Mouse (Mus musculus) stomach, embryonic 16.5 days (tissue): ENCODE measurements around the gene Cenpt. TPM values are rescaled to one million over a fixed set of nuclear protein-coding genes. Genes with fewer than 3 reads are reported as not detected.
A peak's percentile ranks its signal among the peaks of the same experiment; 100 is the strongest.

Experiments used
- ATAC-seq: fragments of 200-750 bp; cut with Nextera tagmentation; 2 replicates; pipeline ENCODE4 v1.8.0; 2017; ENCODE audit warnings: moderate number of reproducible peaks, moderate TSS enrichment; ENCODE audit not compliant: insufficient read depth, low FRiP score
- H3K27ac ChIP-seq: fragments of 300-500 bp; sonication (generic); 2 replicates; pipeline ENCODE4 v1.5.1; 2014; ENCODE audit warnings: low read length
- H3K27me3 ChIP-seq: fragments of 300-500 bp; sonication (generic); 2 replicates; pipeline ENCODE4 v1.6.1; 2014; ENCODE audit warnings: low read length, control low read depth, mixed read lengths; ENCODE audit not compliant: control insufficient read depth, insufficient read depth
- H3K36me3 ChIP-seq: fragments of 300-500 bp; sonication (generic); 2 replicates; pipeline ENCODE4 v1.6.1; 2014; ENCODE audit warnings: low read length; ENCODE audit not compliant: control insufficient read depth, insufficient read depth
- H3K4me1 ChIP-seq: fragments of 300-500 bp; sonication (generic); 2 replicates; pipeline ENCODE4 v1.6.1; 2014; ENCODE audit warnings: low read length, control low read depth, mixed read lengths; ENCODE audit not compliant: control insufficient read depth, insufficient read depth
- H3K4me2 ChIP-seq: fragments of 300-500 bp; sonication (generic); 2 replicates; pipeline ENCODE4 v1.6.1; 2014; ENCODE audit warnings: low read depth, low read length, mixed read lengths
- H3K4me3 ChIP-seq: fragments of 300-500 bp; sonication (generic); replicated peaks from 2 replicates; pipeline ENCODE4 v1.5.1; 2014; ENCODE audit warnings: mild to moderate bottlenecking, low read length
- H3K9ac ChIP-seq: fragments of 300-500 bp; sonication (generic); 2 replicates; pipeline ENCODE4 v1.6.1; 2014; ENCODE audit warnings: low read length
- H3K9me3 ChIP-seq: fragments of 300-500 bp; sonication (generic); replicated peaks from 2 replicates; pipeline ENCODE4 v1.6.1; 2016; ENCODE audit warnings: low read length, control low read depth; ENCODE audit not compliant: control insufficient read depth
- WGBS: fragments of 180-500 bp; shearing (Covaris S2); extraction: QIAGEN DNeasy Blood & Tissue Kit; methylation state at CpG from one replicate; pipeline ENCODE4 v1.1.7; 2014; 5-methylcytosine and 5-hydroxymethylcytosine counted together
- polyA plus RNA-seq: library from polyadenylated mRNA; unstranded; fragments of >200 nt; fragmentation: Nextera tagmentation; extraction: Ambion mirVana; gene quantifications from 2 replicates; pipeline ENCODE4 v1.2.1, GENCODE M21; 2015

Gene Cenpt
- polyA plus RNA-seq, 1 experiment from 2014 or later: 39.4 TPM

GRCm38 (mm10) chr8:105880754-105881520, 27.9 kb upstream of the Cenpt start, which contains the start of gene Edc4:
Edc4 (plus strand) TSS chr8:105880881.
- H3K27me3 ChIP-seq: no peaks in the 10 kb centered on the region
- ATAC-seq: peak; percentile 89
- peak within 1 kb of the TSS; percentile 87 for H3K4me3 ChIP-seq
- H3K9me3 ChIP-seq: no peaks in the 10 kb centered on the region
- peak within 1 kb of the TSS; percentile 66; the same call in 1 of the 2 replicates for H3K27ac ChIP-seq
- peaks cover 14% of the 10 kb centered on the region for H3K4me1 ChIP-seq
- H3K36me3 ChIP-seq: peaks cover 15% of the 10 kb centered on the region
- H3K9ac ChIP-seq: peak within 1 kb of the TSS; percentile 93
- peak within 1 kb of the TSS; percentile 97 for H3K4me2 ChIP-seq
- WGBS: under 1% methylated on average over 45 of the region's 45 CpGs

GRCm38 (mm10) chr8:105874301-105874700, 21.2 kb upstream of the Cenpt start:
- Histone ChIP-seq H3K4me1 (no peaks in the 10 kb centered on the region), H3K27me3 (no peaks in the 10 kb centered on the region), H3K9ac (no peak overlapping the region), H3K4me2 (no peak overlapping the region), H3K9me3 (no peaks in the 10 kb centered on the region), H3K27ac (no peak overlapping the region), H3K4me3 (no peak overlapping the region), H3K36me3 (peaks cover 19% of the 10 kb centered on the region)
- WGBS: 80% methylated on average over 6 of the region's 6 CpGs
- ATAC-seq: peak; percentile 44; the same call in 1 of the 2 replicates

GRCm38 (mm10) chr8:105866364-105867029, 13.4 kb upstream of the Cenpt start:
- ATAC-seq: no peak
- 80% methylated on average over 6 of the region's 6 CpGs for WGBS
- H3K4me3 ChIP-seq: no peak overlapping the region
- H3K27me3 ChIP-seq: no peaks in the 10 kb centered on the region
- peaks cover 12% of the 10 kb centered on the region for H3K4me1 ChIP-seq
- no peak overlapping the region for H3K4me2 ChIP-seq
- H3K9me3 ChIP-seq: no peaks in the 10 kb centered on the region
- H3K36me3 ChIP-seq: peaks cover 5% of the 10 kb centered on the region; the same call in 1 of the 2 replicates
- no peak overlapping the region for H3K27ac ChIP-seq
- H3K9ac ChIP-seq: no peak overlapping the region

GRCm38 (mm10) chr8:105861951-105862350, 8.9 kb upstream of the Cenpt start:
- H3K27ac ChIP-seq: no peak overlapping the region
- 10% methylated on average over 1 of the region's 1 CpGs for WGBS
- H3K9ac ChIP-seq: peak overlapping the region; percentile 95
- H3K4me3 ChIP-seq: peak overlapping the region; percentile 98
- ATAC-seq: no peak
- H3K27me3 ChIP-seq: no peaks in the 10 kb centered on the region
- H3K36me3 ChIP-seq: 0 out of 2 replicates have a peak, but pooled peaks cover 2% of the 10 kb centered on the region
- peak overlapping the region; percentile 88 for H3K4me2 ChIP-seq
- H3K9me3 ChIP-seq: no peaks in the 10 kb centered on the region
- peaks cover 34% of the 10 kb centered on the region for H3K4me1 ChIP-seq

GRCm38 (mm10) chr8:105860143-105860981, 7.3 kb upstream of the Cenpt start, which contains the start of gene Nutf2:
Nutf2 (plus strand) TSS chr8:105860580.
- Histone ChIP-seq H3K4me3 (peak within 1 kb of the TSS; percentile 98), H3K4me1 (peaks cover 45% of the 10 kb centered on the region), H3K9me3 (no peaks in the 10 kb centered on the region), H3K36me3 (no peaks in the 10 kb centered on the region), H3K27me3 (no peaks in the 10 kb centered on the region), H3K4me2 (peak within 1 kb of the TSS; percentile 88), H3K27ac (peak within 1 kb of the TSS; percentile 93), H3K9ac (peak within 1 kb of the TSS; percentile 95)
- peak; percentile 99 for ATAC-seq
- WGBS: 1% methylated on average over 58 of the region's 59 CpGs

- peaks cover 45% of the 10 kb centered on the region for H3K4me1 ChIP-seq
Measured at GRCm38 (mm10) chr8:105859314-105859713, 6.2 kb upstream of the Cenpt start.

GRCm38 (mm10) chr8:105858495-105858894, 5.4 kb upstream of the Cenpt start:
- no peak overlapping the region for H3K9ac ChIP-seq
- no peak overlapping the region for H3K4me3 ChIP-seq
- H3K4me2 ChIP-seq: no peak overlapping the region
- peak overlapping the region; percentile 93; the same call in 1 of the 2 replicates for H3K27ac ChIP-seq
- no peaks in the 10 kb centered on the region for H3K36me3 ChIP-seq
- H3K9me3 ChIP-seq: no peaks in the 10 kb centered on the region
- H3K27me3 ChIP-seq: no peaks in the 10 kb centered on the region
- WGBS: 82% methylated on average over 5 of the region's 5 CpGs
- ATAC-seq: no peak
- peaks cover 45% of the 10 kb centered on the region for H3K4me1 ChIP-seq

More at GRCm38 (mm10) chr8:105859314-105859713, 6.2 kb upstream of the Cenpt start:
- Histone ChIP-seq H3K27me3 (no peaks in the 10 kb centered on the region), H3K27ac (peak overlapping the region; percentile 93), H3K9me3 (no peaks in the 10 kb centered on the region), H3K9ac (no peak overlapping the region), H3K4me2 (peak overlapping the region; percentile 59), H3K36me3 (no peaks in the 10 kb centered on the region), H3K4me3 (peak overlapping the region; percentile 98; the same call in 1 of the 2 replicates)
- ATAC-seq: no peak
- 45% methylated on average over 5 of the region's 5 CpGs for WGBS

- no peaks in the 10 kb centered on the region for H3K27me3 ChIP-seq
- ATAC-seq: no peak
- no peaks in the 10 kb centered on the region for H3K9me3 ChIP-seq
Measured at GRCm38 (mm10) chr8:105856168-105856835, 3.2 kb upstream of the Cenpt start.

More at GRCm38 (mm10) chr8:105856168-105856835, 3.2 kb upstream of the Cenpt start:
- peak overlapping the region; percentile 93 for H3K9ac ChIP-seq
- peak overlapping the region; percentile 87 for H3K4me2 ChIP-seq
- peaks cover 31% of the 10 kb centered on the region for H3K4me1 ChIP-seq
- WGBS: 12% methylated on average over 15 of the region's 15 CpGs
- H3K4me3 ChIP-seq: peak overlapping the region; percentile 84
- no peaks in the 10 kb centered on the region for H3K36me3 ChIP-seq
- peak overlapping the region; percentile 86 for H3K27ac ChIP-seq
